Mouse (Mus musculus): ENCODE results near the gene Tbc1d2b.

- TF ChIP-seq POLR2A (IDR thresholded peaks at IDR 0.05; ENCODE audit: low read depth, low read length) (no peak), CTCF (IDR thresholded peaks at IDR 0.05; ENCODE audit: borderline replicate concordance, insufficient read depth, low read length) (no peak)
These were observed 87.1 kb downstream of the Tbc1d2b start for GRCm38 (mm10) chr9:90183550-90183949.
